Mouse (Mus musculus): ENCODE measurements at regions not wholly inside any gene's neighbourhood (a gene's known extent, or its start where the extent isn't known, plus 50 kb on each side); places are given as distances from the start of the nearest gene placed in this dataset. TPM values are rescaled to one million over a fixed set of nuclear protein-coding genes. Genes with fewer than 3 reads are reported as not detected.

DNA sequence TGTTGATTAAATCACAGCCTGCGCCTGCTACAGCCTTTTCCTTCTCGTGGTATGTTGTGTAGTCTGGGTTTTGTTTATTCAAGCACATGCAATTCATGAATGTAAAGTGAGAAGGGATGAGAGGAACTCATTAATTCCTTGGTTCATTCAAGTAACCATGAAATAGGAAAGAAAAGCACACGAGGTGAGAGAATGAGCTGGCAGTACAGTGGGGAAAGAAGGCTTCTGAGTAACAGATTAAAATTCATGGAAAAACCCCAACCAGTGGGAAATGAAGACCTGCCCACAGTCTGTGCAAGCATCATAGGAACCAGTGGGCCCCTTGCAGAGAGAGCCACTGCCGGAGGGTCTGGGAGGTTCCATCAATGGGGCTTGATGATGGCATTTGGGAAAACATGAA, 306.0 kb downstream of the Sox2 start:
- no peaks in the 10 kb centered on the region for H3K9me3 ChIP-seq (replicated peaks; ENCODE audit: control insufficient read depth, low read length)
- H3K27me3 ChIP-seq (ENCODE audit: control insufficient read depth, insufficient read depth, low read length), result no peaks in the 10 kb centered on the region
- no peak overlapping the region for H3K4me3 ChIP-seq (replicated peaks; ENCODE audit: low read length)
- H3K27ac ChIP-seq (ENCODE audit: low read length), result no peak overlapping the region
- no peaks in the 10 kb centered on the region for H3K4me1 ChIP-seq (ENCODE audit: control insufficient read depth, insufficient read depth, low read length)
- ATAC-seq (ENCODE audit: insufficient read depth, low FRiP score), result no peak
- H3K9ac ChIP-seq (ENCODE audit: low read length), result no peak overlapping the region
- 62% methylated on average over 4 of the region's 4 CpGs for WGBS
- no peak overlapping the region for H3K4me2 ChIP-seq (ENCODE audit: low read depth, low read length)
- H3K36me3 ChIP-seq (ENCODE audit: control insufficient read depth, insufficient read depth, low read length), result no peaks in the 10 kb centered on the region

DNA sequence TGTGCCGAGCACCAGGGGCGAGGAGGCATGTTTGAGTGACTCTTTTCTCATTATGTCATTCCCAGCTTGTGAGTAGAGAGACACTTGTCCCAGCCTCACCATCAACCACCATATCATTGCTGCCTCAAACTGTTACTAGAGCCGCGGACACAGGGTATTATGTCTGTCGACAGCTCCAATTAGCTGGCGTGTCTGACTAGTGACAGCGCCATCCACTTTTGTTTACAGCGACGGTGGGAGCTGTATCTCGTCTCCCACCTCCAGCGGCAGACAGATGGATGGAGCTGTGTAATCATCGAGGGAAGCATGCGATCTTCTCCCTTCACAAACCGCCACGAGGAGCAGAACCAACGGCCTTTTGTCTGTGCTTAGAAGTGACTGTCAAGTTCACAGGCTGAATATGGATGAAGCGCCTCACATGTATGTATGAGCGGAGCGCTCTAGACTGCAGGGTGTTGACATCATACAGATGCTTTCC, 308.9 kb downstream of the Sox2 start:
- Histone ChIP-seq H3K9me3 (replicated peaks; ENCODE audit: control insufficient read depth, low read length) (no peaks in the 10 kb centered on the region), H3K4me3 (replicated peaks; ENCODE audit: low read length) (no peak overlapping the region), H3K9ac (ENCODE audit: low read length) (no peak overlapping the region), H3K4me2 (ENCODE audit: low read depth, low read length) (no peak overlapping the region), H3K27me3 (ENCODE audit: control insufficient read depth, insufficient read depth, low read length) (no peaks in the 10 kb centered on the region), H3K27ac (ENCODE audit: low read length) (no peak overlapping the region), H3K36me3 (ENCODE audit: control insufficient read depth, insufficient read depth, low read length) (no peaks in the 10 kb centered on the region), H3K4me1 (ENCODE audit: control insufficient read depth, insufficient read depth, low read length) (no peaks in the 10 kb centered on the region)
- WGBS, result 46% methylated on average over 19 of the region's 19 CpGs
- no peak for ATAC-seq (ENCODE audit: insufficient read depth, low FRiP score)

DNA sequence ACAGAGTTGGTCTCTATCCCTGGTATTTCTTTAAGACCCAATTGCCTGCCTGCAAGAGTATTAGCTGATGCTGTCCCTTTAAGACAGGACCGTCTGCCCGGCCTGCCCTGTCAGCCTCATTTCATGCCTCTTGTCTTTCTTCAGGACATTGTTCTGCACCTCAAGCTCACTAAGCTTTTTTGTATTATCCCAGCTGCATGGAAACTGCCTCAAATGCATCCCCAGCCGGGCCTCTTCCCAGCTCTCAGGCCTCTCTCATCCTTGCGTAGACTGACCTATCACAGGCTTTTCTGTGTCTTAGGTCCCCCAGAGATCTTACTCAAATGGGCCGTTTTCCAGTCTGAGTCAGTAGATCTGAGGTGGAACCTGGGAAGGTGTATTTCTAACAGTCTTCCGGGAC, 316.2 kb downstream of the Sox2 start:
- H3K27me3 ChIP-seq (ENCODE audit: control insufficient read depth, insufficient read depth, low read length), result no peaks in the 10 kb centered on the region
- WGBS, result 73% methylated on average over 6 of the region's 6 CpGs
- no peak overlapping the region for H3K27ac ChIP-seq (ENCODE audit: low read length)
- no peak overlapping the region for H3K9ac ChIP-seq (ENCODE audit: low read length)
- no peaks in the 10 kb centered on the region for H3K4me1 ChIP-seq (ENCODE audit: control insufficient read depth, insufficient read depth, low read length)
- no peak overlapping the region for H3K4me2 ChIP-seq (ENCODE audit: low read depth, low read length)
- no peaks in the 10 kb centered on the region for H3K36me3 ChIP-seq (ENCODE audit: control insufficient read depth, insufficient read depth, low read length)
- H3K9me3 ChIP-seq (replicated peaks; ENCODE audit: control insufficient read depth, low read length), result no peaks in the 10 kb centered on the region
- ATAC-seq (ENCODE audit: insufficient read depth, low FRiP score), result no peak
- no peak overlapping the region for H3K4me3 ChIP-seq (replicated peaks; ENCODE audit: low read length)

DNA sequence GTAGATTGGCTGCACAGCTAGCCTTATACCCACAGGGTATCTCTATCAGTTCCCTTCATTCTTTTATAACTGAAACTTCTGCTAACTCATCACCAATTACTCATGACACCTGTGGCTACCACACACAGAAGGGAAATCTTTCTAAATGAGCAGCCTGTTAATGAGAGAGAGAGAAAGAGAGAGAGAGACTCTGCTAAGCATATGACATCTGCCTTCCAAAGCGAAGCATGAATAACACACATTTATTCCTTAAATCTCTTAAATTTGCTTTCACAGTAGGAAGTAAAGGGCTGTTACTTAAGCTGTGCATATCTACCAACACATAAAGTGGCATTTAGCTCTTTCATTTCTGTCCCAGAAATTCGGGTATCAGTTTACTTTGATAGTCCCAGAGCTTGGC, 317.7 kb downstream of the Sox2 start:
- H3K9ac ChIP-seq (ENCODE audit: low read length), result no peak overlapping the region
- no peaks in the 10 kb centered on the region for H3K27me3 ChIP-seq (ENCODE audit: control insufficient read depth, insufficient read depth, low read length)
- 65% methylated on average over 2 of the region's 2 CpGs for WGBS
- H3K4me3 ChIP-seq (replicated peaks; ENCODE audit: low read length), result no peak overlapping the region
- H3K4me2 ChIP-seq (ENCODE audit: low read depth, low read length), result no peak overlapping the region
- no peaks in the 10 kb centered on the region for H3K4me1 ChIP-seq (ENCODE audit: control insufficient read depth, insufficient read depth, low read length)
- H3K36me3 ChIP-seq (ENCODE audit: control insufficient read depth, insufficient read depth, low read length), result no peaks in the 10 kb centered on the region
- H3K27ac ChIP-seq (ENCODE audit: low read length), result no peak overlapping the region
- ATAC-seq (ENCODE audit: insufficient read depth, low FRiP score), result no peak
- no peaks in the 10 kb centered on the region for H3K9me3 ChIP-seq (replicated peaks; ENCODE audit: control insufficient read depth, low read length)

DNA sequence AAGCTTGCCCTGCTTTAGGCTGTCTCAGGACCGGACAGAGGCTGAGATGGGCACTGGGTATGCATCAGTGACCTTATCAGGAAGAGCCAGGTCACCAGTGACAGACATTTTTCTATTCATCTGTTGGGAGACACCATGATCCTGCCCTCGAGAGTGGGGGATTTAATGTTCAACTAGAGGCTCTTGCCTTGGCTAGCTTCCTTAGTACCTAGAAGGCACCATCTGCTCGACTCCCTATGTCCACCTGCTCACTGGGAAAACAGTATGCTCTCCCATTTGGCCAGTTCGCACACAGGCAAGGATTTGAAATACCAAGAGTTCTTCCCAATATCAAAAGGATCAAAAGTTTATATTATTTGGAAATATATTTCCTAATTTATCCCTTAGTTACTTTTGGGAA, 321.3 kb downstream of the Sox2 start:
- no peak overlapping the region for H3K9ac ChIP-seq (ENCODE audit: low read length)
- ATAC-seq (ENCODE audit: insufficient read depth, low FRiP score), result no peak
- no peaks in the 10 kb centered on the region for H3K9me3 ChIP-seq (replicated peaks; ENCODE audit: control insufficient read depth, low read length)
- H3K4me1 ChIP-seq (ENCODE audit: control insufficient read depth, insufficient read depth, low read length), result no peaks in the 10 kb centered on the region
- no peaks in the 10 kb centered on the region for H3K27me3 ChIP-seq (ENCODE audit: control insufficient read depth, insufficient read depth, low read length)
- no peak overlapping the region for H3K4me3 ChIP-seq (replicated peaks; ENCODE audit: low read length)
- WGBS, result 76% methylated on average over 4 of the region's 4 CpGs
- no peak overlapping the region for H3K27ac ChIP-seq (ENCODE audit: low read length)
- H3K4me2 ChIP-seq (ENCODE audit: low read depth, low read length), result no peak overlapping the region
- no peaks in the 10 kb centered on the region for H3K36me3 ChIP-seq (ENCODE audit: control insufficient read depth, insufficient read depth, low read length)

DNA sequence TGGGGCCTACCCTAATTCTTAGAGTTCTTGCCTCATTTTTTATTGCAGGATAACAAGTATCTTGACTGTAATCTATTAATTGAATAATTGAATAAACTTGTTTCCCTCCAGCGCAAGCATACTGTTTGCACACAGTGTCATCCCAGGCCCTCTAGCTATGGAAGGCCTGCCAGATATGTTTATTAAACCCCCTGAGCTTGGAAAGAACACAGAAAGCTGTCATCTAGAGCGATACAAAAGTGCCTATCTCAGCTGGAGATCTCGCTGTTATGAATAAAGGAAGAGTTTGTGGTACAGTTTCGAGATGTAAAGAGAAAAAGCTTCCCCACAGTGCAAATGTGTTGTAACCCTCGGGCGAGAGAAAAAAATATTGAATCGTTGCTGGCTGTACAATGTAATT, 324.2 kb downstream of the Sox2 start:
- WGBS, result 64% methylated on average over 7 of the region's 7 CpGs
- no peak overlapping the region for H3K4me2 ChIP-seq (ENCODE audit: low read depth, low read length)
- no peak for ATAC-seq (ENCODE audit: insufficient read depth, low FRiP score)
- no peaks in the 10 kb centered on the region for H3K9me3 ChIP-seq (replicated peaks; ENCODE audit: control insufficient read depth, low read length)
- H3K9ac ChIP-seq (ENCODE audit: low read length), result no peak overlapping the region
- no peak overlapping the region for H3K4me3 ChIP-seq (replicated peaks; ENCODE audit: low read length)
- no peaks in the 10 kb centered on the region for H3K4me1 ChIP-seq (ENCODE audit: control insufficient read depth, insufficient read depth, low read length)
- H3K27me3 ChIP-seq (ENCODE audit: control insufficient read depth, insufficient read depth, low read length), result no peaks in the 10 kb centered on the region
- no peak overlapping the region for H3K27ac ChIP-seq (ENCODE audit: low read length)
- no peaks in the 10 kb centered on the region for H3K36me3 ChIP-seq (ENCODE audit: control insufficient read depth, insufficient read depth, low read length)

Small RNA genes in the stretch of these regions (microRNA-seq; reads per million reads assigned to microRNA genes)
- not detected for gene Mir6378
